Mouse (Mus musculus): ENCODE measurements around the gene Rad51ap2. TPM values are rescaled to one million over a fixed set of nuclear protein-coding genes. Genes with fewer than 3 reads are reported as not detected.

The Rad51ap2 gene
- polyA plus RNA-seq, 1 experiment from 2014 or later: 0.21 TPM

DNA sequence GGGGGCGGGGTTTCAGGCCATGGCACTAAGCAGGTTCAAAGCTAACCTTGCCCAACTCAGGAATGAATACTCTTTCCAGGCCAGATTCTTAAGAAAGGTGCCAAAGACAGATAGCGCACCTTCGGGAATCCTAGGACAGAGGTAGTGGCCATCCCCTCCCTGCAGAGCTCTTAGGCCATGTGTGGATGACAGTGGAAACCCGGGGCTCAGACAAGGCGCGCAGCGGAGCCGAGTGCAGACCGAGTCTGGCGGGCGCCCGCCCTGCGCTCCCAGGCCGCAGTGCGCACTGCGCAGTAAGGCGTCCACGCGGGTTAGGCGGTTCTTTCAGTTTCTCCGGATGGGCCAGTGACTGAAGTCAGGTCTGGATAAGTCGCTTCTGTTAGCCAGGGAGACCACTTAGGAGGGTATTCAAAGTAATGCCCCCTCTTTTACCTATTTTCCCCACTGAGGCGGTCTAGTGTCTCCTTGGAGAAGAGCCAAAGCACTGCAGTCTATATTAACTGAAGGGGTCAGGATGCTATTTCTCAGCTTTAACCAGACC lies 17.9 kb upstream of the Rad51ap2 start:
- Histone ChIP-seq H3K4me2 (peak overlapping the region; percentile 91), H3K4me3 (peak overlapping the region; percentile 58), H3K9ac (peak overlapping the region; percentile 65), H3K27me3 (replicated peaks) (peaks cover 41% of the 10 kb centered on the region), H3K9me3 (0 out of 2 replicates have a peak, but pooled peaks cover 1% of the 10 kb centered on the region), H3K4me1 (peaks cover 25% of the 10 kb centered on the region), H3K36me3 (no peaks in the 10 kb centered on the region), H3K27ac (replicated peaks) (no peak overlapping the region)
- WGBS: 22% methylated on average over 23 of the region's 23 CpGs
- no peak for ATAC-seq (ENCODE audit: extremely low read depth, insufficient number of reproducible peaks, low FRiP score, low TSS enrichment)

DNA sequence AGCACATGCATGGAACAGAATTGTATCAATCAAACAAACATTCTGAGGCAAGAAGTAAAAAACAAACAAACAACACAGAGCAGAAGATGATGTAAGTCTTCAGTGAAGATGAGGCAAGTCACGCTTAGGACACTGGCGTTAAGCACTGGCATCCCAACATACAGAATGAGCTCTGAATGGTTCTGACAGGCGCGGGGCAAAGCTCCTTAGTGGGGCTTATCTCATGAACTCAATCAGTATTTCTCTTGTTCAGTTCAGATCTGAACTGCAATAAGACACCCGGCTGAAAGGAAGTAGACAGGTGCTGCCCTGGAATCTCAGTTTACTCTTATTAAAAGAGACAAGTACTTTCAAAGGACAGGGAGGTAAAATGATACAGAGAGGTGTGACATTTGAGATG lies 1.7 kb upstream of the Rad51ap2 start:
- Histone ChIP-seq H3K9ac (no peak overlapping the region), H3K9me3 (no peaks in the 10 kb centered on the region), H3K4me2 (no peak overlapping the region), H3K36me3 (no peaks in the 10 kb centered on the region), H3K27me3 (replicated peaks) (peaks cover 4% of the 10 kb centered on the region; the same call in 1 of the 2 replicates), H3K27ac (replicated peaks) (no peak overlapping the region), H3K4me1 (0 out of 2 replicates have a peak, but pooled peaks cover 5% of the 10 kb centered on the region), H3K4me3 (no peak overlapping the region)
- no peak for ATAC-seq (ENCODE audit: extremely low read depth, insufficient number of reproducible peaks, low FRiP score, low TSS enrichment)
- 58% methylated on average over 5 of the region's 5 CpGs for WGBS

DNA sequence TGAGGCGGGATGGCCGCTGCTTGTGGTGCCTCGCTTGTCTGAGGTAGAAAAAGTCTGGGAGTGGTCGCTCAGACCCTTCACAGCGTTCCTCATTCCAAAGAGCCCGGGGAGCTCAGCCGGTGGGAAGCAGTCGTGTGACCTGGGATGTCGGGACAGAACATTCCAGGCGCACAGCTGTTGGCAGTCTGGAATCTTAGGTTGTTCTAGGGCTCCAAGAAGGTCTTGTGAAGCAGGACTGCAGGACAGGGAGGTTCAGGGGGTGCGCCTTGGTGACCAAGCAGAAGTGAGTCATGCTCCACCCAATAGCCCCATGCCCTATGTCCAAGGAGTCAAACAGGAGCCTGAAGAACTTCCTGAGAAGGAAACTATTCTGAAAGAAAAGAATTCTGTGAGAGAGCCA lies 334 bp downstream of the Rad51ap2 start:
- Histone ChIP-seq H3K27me3 (replicated peaks) (peaks cover 4% of the 10 kb centered on the region; the same call in 1 of the 2 replicates), H3K4me2 (peak overlapping the region; percentile 98), H3K4me1 (0 out of 2 replicates have a peak, but pooled peaks cover 5% of the 10 kb centered on the region), H3K9me3 (no peaks in the 10 kb centered on the region), H3K36me3 (no peaks in the 10 kb centered on the region), H3K27ac (replicated peaks) (no peak overlapping the region), H3K9ac (peak overlapping the region; percentile 84), H3K4me3 (peak overlapping the region; percentile 69)
- ATAC-seq (ENCODE audit: extremely low read depth, insufficient number of reproducible peaks, low FRiP score, low TSS enrichment): no peak; the same call in 1 of the 2 replicates
- WGBS: 2% methylated on average over 11 of the region's 11 CpGs

DNA sequence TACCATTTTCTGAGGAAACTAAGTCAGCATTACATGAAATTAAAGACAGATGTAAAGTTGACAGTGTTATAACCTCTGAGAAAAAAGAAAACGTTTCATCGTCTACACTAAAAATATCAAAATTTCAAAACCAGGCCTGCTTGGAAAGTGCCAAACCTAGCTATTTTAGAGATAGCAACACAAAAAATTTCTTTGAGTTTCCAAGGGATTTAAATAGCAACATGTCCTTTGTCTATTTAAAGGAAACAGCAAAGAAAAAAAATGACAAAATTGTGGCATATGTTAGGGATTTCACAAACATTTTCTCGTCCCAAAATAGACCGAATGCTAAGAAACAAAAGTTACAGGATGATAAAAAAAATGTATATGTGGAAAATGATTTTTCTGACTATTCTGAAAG lies 753 bp downstream of the Rad51ap2 start:
- Histone ChIP-seq H3K9me3 (no peaks in the 10 kb centered on the region), H3K36me3 (no peaks in the 10 kb centered on the region), H3K27ac (replicated peaks) (no peak overlapping the region), H3K9ac (no peak overlapping the region), H3K27me3 (replicated peaks) (peaks cover 4% of the 10 kb centered on the region; the same call in 1 of the 2 replicates), H3K4me1 (0 out of 2 replicates have a peak, but pooled peaks cover 5% of the 10 kb centered on the region), H3K4me2 (peak overlapping the region; percentile 98), H3K4me3 (peak overlapping the region; percentile 69)
- WGBS: 77% methylated on average over 4 of the region's 4 CpGs
- ATAC-seq (ENCODE audit: extremely low read depth, insufficient number of reproducible peaks, low FRiP score, low TSS enrichment): no peak

Other genes starting within 250 kb of the Rad51ap2 start
- gene Msgn1, start 247.1 kb upstream of the Rad51ap2 start, polyA plus RNA-seq (2015; fragmentation: Nextera tagmentation; extraction: Ambion mirVana): not detected in 2 replicates
- 6.8 and 7.2 TPM in 2 replicates for gene Gen1, start 190.3 kb upstream of the Rad51ap2 start, polyA plus RNA-seq (2015; fragmentation: Nextera tagmentation; extraction: Ambion mirVana)
- gene Smc6, start 190.2 kb upstream of the Rad51ap2 start, polyA plus RNA-seq (2015; fragmentation: Nextera tagmentation; extraction: Ambion mirVana): 112 and 128 TPM in 2 replicates
- gene Vsnl1, start 19.5 kb upstream of the Rad51ap2 start, polyA plus RNA-seq (2015; fragmentation: Nextera tagmentation; extraction: Ambion mirVana): 10.4 and 10.7 TPM in 2 replicates